Mouse (Mus musculus) midbrain, embryonic 11.5 days (tissue): ENCODE data around the gene Robo2. TPM values are rescaled to one million over a fixed set of nuclear protein-coding genes. Genes with fewer than 3 reads are reported as not detected.

Experiments
- microRNA counts: library from miRNA; unstranded; fragments of <30 nt; microRNA quantifications from one replicate; lab custom pipeline; 2015
- microRNA-seq: library from miRNA; unstranded; fragments of <30 nt; microRNA quantifications from one replicate; pipeline ENCODE4, GENCODE M21; 2017
- polyA plus RNA-seq: library from polyadenylated mRNA; unstranded; fragments of >200 nt; fragmentation: Nextera tagmentation; extraction: Ambion mirVana; gene quantifications from 2 replicates; pipeline ENCODE4 v1.2.1, GENCODE M21; 2014

Gene Robo2
- polyA plus RNA-seq, 1 experiment from 2014 or later = 19.8 TPM

MicroRNA genes within 50 kb of the gene (microRNA counts, 519-probe panel; counts per million panel counts)
- microRNA mmu-miR-691 (lab: Ali Mortazavi, UCI) = not detected

Small RNA genes within 50 kb of the gene (microRNA-seq; reads per million reads assigned to microRNA genes)
- gene Gm24272 (not detected), gene Mir691 (not detected)
